Mouse (Mus musculus) small intestine, adult 2 months (tissue): Measurements from ENCODE around the gene Faim2.

ENCODE experiments used
- CTCF ChIP-seq: fragments of 200-500 bp; IDR thresholded peaks from 2 replicates; pipeline ENCODE4 v1.5.1; 2012; ENCODE audit warnings: low read depth, mild to moderate bottlenecking, control low read depth, inconsistent platforms, low read length, moderate library complexity, mixed read lengths; ENCODE audit not compliant: insufficient replicate concordance, insufficient read length; ENCODE audit errors: extremely low read depth
- POLR2A ChIP-seq: fragments of 200-500 bp; IDR thresholded peaks from 2 replicates; pipeline ENCODE4 v1.6.1; 2012; ENCODE audit warnings: low read depth, mild to moderate bottlenecking, control low read depth, inconsistent platforms, low read length, moderate library complexity

GRCm38 (mm10) chr15:99539891-99540290 is 11.9 kb upstream of the Faim2 start:
- TF ChIP-seq CTCF: no peak
- TF ChIP-seq POLR2A: no peak
